Mouse (Mus musculus) stomach, embryonic 14.5 days (tissue): ENCODE measurements around the gene Mical1. TPM values are rescaled to one million over a fixed set of nuclear protein-coding genes. Genes with fewer than 3 reads are reported as not detected.

Experiments
- ATAC-seq: fragments of 200-750 bp; cut with Nextera tagmentation; 2 replicates; pipeline ENCODE4 v1.8.0; 2017; ENCODE audit warnings: low read depth, moderate TSS enrichment; ENCODE audit not compliant: insufficient number of reproducible peaks, insufficient read depth, low FRiP score
- H3K27ac ChIP-seq: fragments of 300-500 bp; sonication (generic); 2 replicates; pipeline ENCODE4 v1.5.1; 2014; ENCODE audit warnings: mild to moderate bottlenecking, low read length, moderate library complexity, mixed read lengths
- H3K27me3 ChIP-seq: fragments of 300-500 bp; sonication (generic); 2 replicates; pipeline ENCODE4 v1.6.1; 2014; ENCODE audit warnings: low read length, control low read depth, mixed read lengths; ENCODE audit not compliant: control insufficient read depth, insufficient read depth
- H3K36me3 ChIP-seq: fragments of 300-500 bp; sonication (generic); 2 replicates; pipeline ENCODE4 v1.6.1; 2014; ENCODE audit warnings: mild to moderate bottlenecking, control low read depth, low read length, moderate library complexity, mixed read lengths; ENCODE audit not compliant: control insufficient read depth, insufficient read depth
- H3K4me1 ChIP-seq: fragments of 300-500 bp; sonication (generic); 2 replicates; pipeline ENCODE4 v1.6.1; 2014; ENCODE audit warnings: low read length, control low read depth, mixed read lengths; ENCODE audit not compliant: control insufficient read depth, insufficient read depth
- H3K4me2 ChIP-seq: fragments of 300-500 bp; sonication (generic); replicated peaks from 2 replicates; pipeline ENCODE4 v1.6.1; 2014; ENCODE audit warnings: low read depth, low read length, control low read depth
- H3K4me3 ChIP-seq: fragments of 300-500 bp; sonication (generic); 2 replicates; pipeline ENCODE4 v1.5.1; 2014; ENCODE audit warnings: low read depth, low read length, control low read depth
- H3K9ac ChIP-seq: fragments of 300-500 bp; sonication (generic); replicated peaks from 2 replicates; pipeline ENCODE4 v1.6.1; 2014; ENCODE audit warnings: low read depth, mild to moderate bottlenecking, control low read depth, low read length, moderate library complexity, mixed read lengths
- H3K9me3 ChIP-seq: fragments of 300-500 bp; sonication (generic); 2 replicates; pipeline ENCODE4 v1.6.1; 2016; ENCODE audit warnings: low read depth, low read length, control low read depth; ENCODE audit not compliant: control insufficient read depth
- WGBS: fragments of 180-500 bp; shearing (Covaris S2); extraction: QIAGEN DNeasy Blood & Tissue Kit; methylation state at CpG from one replicate; pipeline ENCODE4 v1.1.7; 2014; 5-methylcytosine and 5-hydroxymethylcytosine counted together
- polyA plus RNA-seq: library from polyadenylated mRNA; unstranded; fragments of >200 nt; fragmentation: Nextera tagmentation; extraction: Ambion mirVana; gene quantifications from 2 replicates; pipeline ENCODE4 v1.2.1, GENCODE M21; 2014

The Mical1 gene
- polyA plus RNA-seq, 1 experiment from 2014 or later = 42.8 TPM

DNA sequence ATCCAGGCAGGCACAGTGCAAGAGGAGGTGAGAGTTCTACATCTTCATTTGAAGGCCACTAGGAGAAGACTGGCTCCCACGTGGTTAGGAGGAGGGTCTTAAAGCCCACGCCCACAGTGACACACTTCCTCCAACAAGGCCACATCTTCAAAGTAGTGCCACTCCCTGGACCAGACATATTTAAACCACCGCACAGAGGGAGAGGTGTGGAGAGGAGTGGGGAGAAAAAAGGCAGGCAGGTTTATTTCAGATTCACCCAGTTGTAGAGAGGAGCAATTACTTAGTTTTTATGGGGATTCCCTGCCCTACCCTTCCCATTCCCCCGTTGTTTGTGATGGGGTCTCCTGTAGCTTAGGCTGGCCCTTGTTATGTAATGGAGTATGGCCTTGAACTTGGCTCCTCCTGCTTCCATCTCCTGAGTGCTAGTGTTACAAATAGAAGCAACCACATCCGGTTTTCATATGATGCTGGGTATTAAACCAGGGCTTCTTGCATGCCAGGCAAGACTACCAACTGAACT, 3.1 kb upstream of the Mical1 start:
- no peak overlapping the region for H3K9ac ChIP-seq
- no peak overlapping the region for H3K4me2 ChIP-seq
- H3K4me3 ChIP-seq = no peak overlapping the region
- H3K9me3 ChIP-seq = no peaks in the 10 kb centered on the region
- peaks cover 16% of the 10 kb centered on the region for H3K4me1 ChIP-seq
- 79% methylated on average over 5 of the region's 5 CpGs for WGBS
- no peak overlapping the region for H3K27ac ChIP-seq
- H3K36me3 ChIP-seq = no peaks in the 10 kb centered on the region
- ATAC-seq = no peak
- H3K27me3 ChIP-seq = no peaks in the 10 kb centered on the region

DNA sequence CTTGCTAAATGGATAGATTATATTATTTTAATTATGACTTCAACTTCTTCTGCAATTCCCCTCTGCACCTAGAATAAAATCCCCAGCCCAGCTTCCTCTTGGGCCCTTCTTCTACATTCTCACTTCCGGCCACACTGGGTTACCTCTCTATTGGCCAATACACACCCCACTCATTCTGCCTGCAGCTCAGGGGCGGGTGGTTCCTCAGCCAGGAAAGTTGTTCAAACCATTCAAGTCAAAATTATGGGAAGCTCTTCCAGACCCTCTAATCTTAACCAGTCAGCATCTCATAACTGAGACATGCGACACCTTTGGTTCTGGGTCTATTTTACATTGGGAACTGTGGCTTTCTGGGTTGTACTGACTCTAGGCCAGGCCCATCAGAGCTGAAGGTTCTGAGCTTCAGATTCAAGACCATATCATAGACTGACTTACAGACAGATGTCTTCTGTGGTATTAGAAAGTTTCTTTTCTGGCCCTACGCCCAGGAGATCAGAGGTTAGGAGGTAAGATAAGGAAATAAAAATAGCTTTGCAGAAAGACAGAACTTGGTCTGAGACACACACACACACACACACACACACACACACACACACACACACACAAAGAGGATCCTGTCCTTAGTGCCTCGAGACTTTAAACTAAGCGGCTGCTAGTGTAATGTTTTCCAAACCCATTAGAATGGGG, 2.2 kb upstream of the Mical1 start:
- peaks cover 19% of the 10 kb centered on the region for H3K4me1 ChIP-seq
- H3K4me2 ChIP-seq = no peak overlapping the region
- peak overlapping the region; percentile 60; the same call in 1 of the 2 replicates for H3K27ac ChIP-seq
- ATAC-seq = no peak
- 66% methylated on average over 6 of the region's 6 CpGs for WGBS
- no peaks in the 10 kb centered on the region for H3K9me3 ChIP-seq
- H3K27me3 ChIP-seq = no peaks in the 10 kb centered on the region
- no peak overlapping the region for H3K4me3 ChIP-seq
- no peak overlapping the region for H3K9ac ChIP-seq
- H3K36me3 ChIP-seq = no peaks in the 10 kb centered on the region

DNA sequence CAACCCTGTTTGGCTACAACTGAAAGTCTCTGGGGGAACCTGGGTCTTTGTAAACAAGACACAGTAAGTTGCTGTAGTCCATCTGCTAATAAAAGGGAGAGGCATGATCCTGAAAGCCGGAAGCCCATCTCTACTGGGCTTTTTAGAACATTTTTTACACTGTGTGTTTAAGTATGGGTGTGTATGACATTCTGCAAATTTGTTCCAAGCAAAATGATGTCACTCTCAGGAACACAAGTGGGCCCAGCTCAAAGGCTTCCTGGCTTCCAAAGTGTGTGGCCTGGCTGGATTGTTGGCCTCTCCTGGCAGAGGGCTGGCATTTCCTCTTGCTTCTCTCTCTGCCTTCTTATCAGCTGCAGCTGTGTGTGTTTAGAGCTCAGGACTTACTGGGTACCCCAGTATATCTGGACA, 1.1 kb upstream of the Mical1 start:
- WGBS = 43% methylated on average over 1 of the region's 1 CpGs
- Histone ChIP-seq H3K9me3 (no peaks in the 10 kb centered on the region), H3K36me3 (no peaks in the 10 kb centered on the region; the same call in 1 of the 2 replicates), H3K27ac (peak overlapping the region; percentile 58), H3K4me3 (no peak overlapping the region), H3K4me2 (0 out of 2 replicates have a peak overlapping the region, but pooled peaks have one; percentile 89), H3K4me1 (peaks cover 19% of the 10 kb centered on the region), H3K27me3 (no peaks in the 10 kb centered on the region), H3K9ac (no peak overlapping the region)
- ATAC-seq = no peak

DNA sequence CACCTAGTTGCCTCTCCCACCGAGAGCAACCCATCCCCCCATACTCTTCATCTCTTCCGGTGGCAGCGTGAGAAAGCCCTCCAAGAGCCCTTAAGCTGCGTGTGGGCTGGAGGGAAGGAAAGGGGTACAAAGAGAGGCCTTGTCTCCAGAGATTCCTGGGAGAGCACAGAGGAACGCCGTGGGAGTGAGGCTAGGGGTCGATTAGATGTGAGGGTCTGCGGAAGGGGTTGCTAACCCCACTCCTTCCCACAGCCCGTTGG, 834 bp downstream of the Mical1 start:
- no peaks in the 10 kb centered on the region for H3K27me3 ChIP-seq
- 0 out of 2 replicates have a peak, but pooled peaks have one; percentile 4 for ATAC-seq
- peak overlapping the region; percentile 50 for H3K9ac ChIP-seq
- WGBS = under 1% methylated on average over 9 of the region's 9 CpGs
- H3K36me3 ChIP-seq = peaks cover under 1% of the 10 kb centered on the region; the same call in 1 of the 2 replicates
- peak overlapping the region; percentile 61 for H3K4me3 ChIP-seq
- peaks cover 19% of the 10 kb centered on the region for H3K4me1 ChIP-seq
- H3K4me2 ChIP-seq = peak overlapping the region; percentile 89
- H3K27ac ChIP-seq = peak overlapping the region; percentile 83
- H3K9me3 ChIP-seq = no peaks in the 10 kb centered on the region

- H3K9me3 ChIP-seq = no peaks in the 10 kb centered on the region
- H3K9ac ChIP-seq = peak overlapping the region; percentile 50
- peak; percentile 69 for ATAC-seq
- peak overlapping the region; percentile 61 for H3K4me3 ChIP-seq
- WGBS = 5% methylated on average over 20 of the region's 20 CpGs
- peak overlapping the region; percentile 89 for H3K4me2 ChIP-seq
- peak overlapping the region; percentile 83 for H3K27ac ChIP-seq
- peaks cover 7% of the 10 kb centered on the region; the same call in 1 of the 2 replicates for H3K36me3 ChIP-seq
- no peaks in the 10 kb centered on the region for H3K27me3 ChIP-seq
- H3K4me1 ChIP-seq = peaks cover 19% of the 10 kb centered on the region
Measured at GRCm38 (mm10) chr10:41477278-41478181, 1.4 kb downstream of the Mical1 start.

- no peaks in the 10 kb centered on the region for H3K27me3 ChIP-seq
- ATAC-seq = no peak
- H3K36me3 ChIP-seq = peaks cover 18% of the 10 kb centered on the region; the same call in 1 of the 2 replicates
- 86% methylated on average over 3 of the region's 3 CpGs for WGBS
- no peak overlapping the region for H3K9ac ChIP-seq
- H3K4me3 ChIP-seq = no peak overlapping the region
- no peak overlapping the region for H3K27ac ChIP-seq
- no peak overlapping the region for H3K4me2 ChIP-seq
- no peaks in the 10 kb centered on the region for H3K9me3 ChIP-seq
- peaks cover 14% of the 10 kb centered on the region; the same call in 1 of the 2 replicates for H3K4me1 ChIP-seq
Measured at GRCm38 (mm10) chr10:41479961-41480360, 3.8 kb downstream of the Mical1 start.

- peaks cover 9% of the 10 kb centered on the region; the same call in 1 of the 2 replicates for H3K4me1 ChIP-seq
- no peaks in the 10 kb centered on the region for H3K9me3 ChIP-seq
- H3K4me2 ChIP-seq = no peak overlapping the region
- peaks cover 25% of the 10 kb centered on the region; the same call in 1 of the 2 replicates for H3K36me3 ChIP-seq
- H3K9ac ChIP-seq = no peak overlapping the region
- no peak for ATAC-seq
- no peaks in the 10 kb centered on the region for H3K27me3 ChIP-seq
- no peak overlapping the region for H3K4me3 ChIP-seq
- no peak overlapping the region for H3K27ac ChIP-seq
- 62% methylated on average over 33 of the region's 33 CpGs for WGBS
Measured at GRCm38 (mm10) chr10:41480938-41481880, 5.1 kb downstream of the Mical1 start.
